Mouse (Mus musculus): Measurements from ENCODE around the gene Slc36a4. TPM values are rescaled to one million over a fixed set of nuclear protein-coding genes. Genes with fewer than 3 reads are reported as not detected.

Slc36a4 gene
- polyA plus RNA-seq, 1 experiment from 2014 or later, result 12.5 TPM

GRCm38 (mm10) chr9:15714792-15715191 is 5.3 kb downstream of the Slc36a4 start:
- Histone ChIP-seq H3K27ac (replicated peaks in 1 of 2; ENCODE audit: control insufficient read depth in 1 of 2, insufficient read depth in 1 of 2, low read depth in 2 of 2, low read length in 2 of 2) (no peak overlapping the region), H3K9ac (ENCODE audit: low read length) (no peak overlapping the region), H3K27me3 (ENCODE audit: control insufficient read depth, insufficient read depth, low read length) (no peaks in the 10 kb centered on the region), H3K4me2 (ENCODE audit: low read length) (no peak overlapping the region), H3K4me1 (ENCODE audit: control insufficient read depth in 2 of 2, insufficient read depth in 2 of 2, low read length in 2 of 2) (peaks cover 0 to 2% of the 10 kb centered on the region in 2 experiments; a peak in 1 of 4 replicates), H3K36me3 (ENCODE audit: control insufficient read depth, insufficient read depth, low read length) (no peaks in the 10 kb centered on the region), H3K4me3 (ENCODE audit: control insufficient read depth in 1 of 2, insufficient read depth in 1 of 2, low read depth in 1 of 2, low read length in 2 of 2) (no peak overlapping the region), H3K9me3 (ENCODE audit: control insufficient read depth, low read length) (no peaks in the 10 kb centered on the region)
- WGBS, result 86% methylated on average over 4 of the region's 4 CpGs
- ATAC-seq (ENCODE audit: insufficient number of reproducible peaks, insufficient read depth, low FRiP score, low read depth), result no peak

- H3K9ac ChIP-seq (ENCODE audit: low read length), result no peak overlapping the region
Measured at GRCm38 (mm10) chr9:15715193-15715989, 5.9 kb downstream of the Slc36a4 start.

GRCm38 (mm10) chr9:15717363-15717762 is 7.8 kb downstream of the Slc36a4 start:
- Histone ChIP-seq H3K9ac (ENCODE audit: low read length) (no peak overlapping the region), H3K9me3 (ENCODE audit: control insufficient read depth, low read length) (no peaks in the 10 kb centered on the region), H3K4me3 (ENCODE audit: control insufficient read depth in 1 of 2, insufficient read depth in 1 of 2, low read depth in 1 of 2, low read length in 2 of 2) (no peak overlapping the region), H3K36me3 (ENCODE audit: control insufficient read depth, insufficient read depth, low read length) (peaks cover 13% of the 10 kb centered on the region), H3K4me2 (ENCODE audit: low read length) (no peak overlapping the region), H3K27ac (replicated peaks in 1 of 2; ENCODE audit: control insufficient read depth in 1 of 2, insufficient read depth in 1 of 2, low read depth in 2 of 2, low read length in 2 of 2) (no peak overlapping the region), H3K27me3 (ENCODE audit: control insufficient read depth, insufficient read depth, low read length) (no peaks in the 10 kb centered on the region), H3K4me1 (ENCODE audit: control insufficient read depth in 2 of 2, insufficient read depth in 2 of 2, low read length in 2 of 2) (no peaks in the 10 kb centered on the region)
- WGBS, result 87% methylated on average over 4 of the region's 4 CpGs
- no peak for ATAC-seq (ENCODE audit: insufficient number of reproducible peaks, insufficient read depth, low FRiP score, low read depth)

More at GRCm38 (mm10) chr9:15715193-15715989, 5.9 kb downstream of the Slc36a4 start:
- 0 out of 2 replicates have a peak, but pooled peaks cover under 1% of the 10 kb centered on the region for H3K36me3 ChIP-seq (ENCODE audit: control insufficient read depth, insufficient read depth, low read length)
- H3K4me1 ChIP-seq (ENCODE audit: control insufficient read depth in 2 of 2, insufficient read depth in 2 of 2, low read length in 2 of 2), result no peaks in the 10 kb centered on the region
- ATAC-seq (ENCODE audit: insufficient number of reproducible peaks, insufficient read depth, low FRiP score, low read depth), result no peak
- no peaks in the 10 kb centered on the region for H3K27me3 ChIP-seq (ENCODE audit: control insufficient read depth, insufficient read depth, low read length)
- no peak overlapping the region for H3K4me2 ChIP-seq (ENCODE audit: low read length)
- 79% methylated on average over 11 of the region's 11 CpGs for WGBS
- no peak overlapping the region for H3K27ac ChIP-seq (replicated peaks in 1 of 2; ENCODE audit: control insufficient read depth in 1 of 2, insufficient read depth in 1 of 2, low read depth in 2 of 2, low read length in 2 of 2)
- no peak overlapping the region for H3K4me3 ChIP-seq (ENCODE audit: control insufficient read depth in 1 of 2, insufficient read depth in 1 of 2, low read depth in 1 of 2, low read length in 2 of 2)
- H3K9me3 ChIP-seq (ENCODE audit: control insufficient read depth, low read length), result no peaks in the 10 kb centered on the region

GRCm38 (mm10) chr9:15718295-15718694 is 8.8 kb downstream of the Slc36a4 start:
- H3K9ac ChIP-seq (ENCODE audit: low read length), result no peak overlapping the region
- no peak overlapping the region for H3K27ac ChIP-seq (replicated peaks in 1 of 2; ENCODE audit: control insufficient read depth in 1 of 2, insufficient read depth in 1 of 2, low read depth in 2 of 2, low read length in 2 of 2)
- no peaks in the 10 kb centered on the region for H3K27me3 ChIP-seq (ENCODE audit: control insufficient read depth, insufficient read depth, low read length)
- H3K4me3 ChIP-seq (ENCODE audit: control insufficient read depth in 1 of 2, insufficient read depth in 1 of 2, low read depth in 1 of 2, low read length in 2 of 2), result no peak overlapping the region
- no peak for ATAC-seq (ENCODE audit: insufficient number of reproducible peaks, insufficient read depth, low FRiP score, low read depth)
- H3K4me1 ChIP-seq (ENCODE audit: control insufficient read depth in 2 of 2, insufficient read depth in 2 of 2, low read length in 2 of 2), result no peaks in the 10 kb centered on the region
- 84% methylated on average over 6 of the region's 6 CpGs for WGBS
- H3K4me2 ChIP-seq (ENCODE audit: low read length), result no peak overlapping the region
- H3K9me3 ChIP-seq (ENCODE audit: control insufficient read depth, low read length), result no peaks in the 10 kb centered on the region
- H3K36me3 ChIP-seq (ENCODE audit: control insufficient read depth, insufficient read depth, low read length), result peaks cover 23% of the 10 kb centered on the region

GRCm38 (mm10) chr9:15719594-15719993 is 10.1 kb downstream of the Slc36a4 start:
- Histone ChIP-seq H3K27me3 (ENCODE audit: control insufficient read depth, insufficient read depth, low read length) (no peaks in the 10 kb centered on the region), H3K9ac (ENCODE audit: low read length) (no peak overlapping the region), H3K9me3 (ENCODE audit: control insufficient read depth, low read length) (no peaks in the 10 kb centered on the region), H3K4me3 (ENCODE audit: control insufficient read depth in 1 of 2, insufficient read depth in 1 of 2, low read depth in 1 of 2, low read length in 2 of 2) (no peak overlapping the region), H3K4me1 (ENCODE audit: control insufficient read depth in 2 of 2, insufficient read depth in 2 of 2, low read length in 2 of 2) (no peaks in the 10 kb centered on the region), H3K36me3 (ENCODE audit: control insufficient read depth, insufficient read depth, low read length) (peaks cover 36% of the 10 kb centered on the region), H3K27ac (replicated peaks in 1 of 2; ENCODE audit: control insufficient read depth in 1 of 2, insufficient read depth in 1 of 2, low read depth in 2 of 2, low read length in 2 of 2) (no peak overlapping the region), H3K4me2 (ENCODE audit: low read length) (no peak overlapping the region)
- ATAC-seq (ENCODE audit: insufficient number of reproducible peaks, insufficient read depth, low FRiP score, low read depth), result no peak
- 86% methylated on average over 14 of the region's 14 CpGs for WGBS

GRCm38 (mm10) chr9:15720556-15720955 is 11.0 kb downstream of the Slc36a4 start:
- ATAC-seq (ENCODE audit: insufficient number of reproducible peaks, insufficient read depth, low FRiP score, low read depth), result no peak
- Histone ChIP-seq H3K9me3 (ENCODE audit: control insufficient read depth, low read length) (no peaks in the 10 kb centered on the region), H3K4me3 (ENCODE audit: control insufficient read depth in 1 of 2, insufficient read depth in 1 of 2, low read depth in 1 of 2, low read length in 2 of 2) (no peak overlapping the region), H3K4me2 (ENCODE audit: low read length) (no peak overlapping the region), H3K27ac (replicated peaks in 1 of 2; ENCODE audit: control insufficient read depth in 1 of 2, insufficient read depth in 1 of 2, low read depth in 2 of 2, low read length in 2 of 2) (no peak overlapping the region), H3K36me3 (ENCODE audit: control insufficient read depth, insufficient read depth, low read length) (peaks cover 43% of the 10 kb centered on the region), H3K4me1 (ENCODE audit: control insufficient read depth in 2 of 2, insufficient read depth in 2 of 2, low read length in 2 of 2) (no peaks in the 10 kb centered on the region), H3K9ac (ENCODE audit: low read length) (no peak overlapping the region), H3K27me3 (ENCODE audit: control insufficient read depth, insufficient read depth, low read length) (no peaks in the 10 kb centered on the region)
- 91% methylated on average over 8 of the region's 8 CpGs for WGBS

- 74% methylated on average over 6 of the region's 6 CpGs for WGBS
- Histone ChIP-seq H3K4me3 (ENCODE audit: control insufficient read depth in 1 of 2, insufficient read depth in 1 of 2, low read depth in 1 of 2, low read length in 2 of 2) (no peak overlapping the region), H3K9me3 (ENCODE audit: control insufficient read depth, low read length) (no peaks in the 10 kb centered on the region), H3K36me3 (ENCODE audit: control insufficient read depth, insufficient read depth, low read length) (peaks cover 45% of the 10 kb centered on the region), H3K4me2 (ENCODE audit: low read length) (no peak overlapping the region), H3K9ac (ENCODE audit: low read length) (no peak overlapping the region), H3K4me1 (ENCODE audit: control insufficient read depth in 2 of 2, insufficient read depth in 2 of 2, low read length in 2 of 2) (no peaks in the 10 kb centered on the region), H3K27ac (replicated peaks in 1 of 2; ENCODE audit: control insufficient read depth in 1 of 2, insufficient read depth in 1 of 2, low read depth in 2 of 2, low read length in 2 of 2) (no peak overlapping the region), H3K27me3 (ENCODE audit: control insufficient read depth, insufficient read depth, low read length) (no peaks in the 10 kb centered on the region)
- no peak for ATAC-seq (ENCODE audit: insufficient number of reproducible peaks, insufficient read depth, low FRiP score, low read depth)
Measured at GRCm38 (mm10) chr9:15721226-15721833, 11.8 kb downstream of the Slc36a4 start.
